Comparison of ENCODE assay signal across 8 mouse cellular contexts in genomic region chr15:103013238-103013984, GRCm38 (mm10). TPM values are rescaled to one million over a fixed set of nuclear protein-coding genes. Genes with fewer than 3 reads are reported as not detected.
DNase-seq lines count a peak whose midpoint lies in the region; ATAC-seq and TF ChIP-seq lines count a peak whose summit lies in the region.

No protein-coding gene starts in this region.

- peak overlapping the region; percentile 21 for H3K4me3 ChIP-seq in heart, postnatal 0 days (ENCODE audit: low read depth, low read length)
- peak overlapping the region; percentile 50 for H3K4me3 ChIP-seq in limb, embryonic 10.5 days
- H3K4me3 ChIP-seq in midbrain, embryonic 14.5 days (replicated peaks; ENCODE audit: low read depth, low read length): no peak overlapping the region

- DNase-seq in embryo, embryonic 10 days (ENCODE audit: low spot score): peak; percentile 84
- no peak for DNase-seq in embryo, embryonic 9.5 days (ENCODE audit: extremely low spot score)
- DNase-seq in B cell, adult 2 months: peak; percentile 56 to 57
- peak; percentile 27 for DNase-seq in c-Kit-positive CD71-positive TER-119-positive erythroid progenitor cells, embryonic 14.5 days (ENCODE audit: low spot score)
- peak; percentile 74 for DNase-seq in heart, postnatal 0 days (ENCODE audit: low spot score)
- DNase-seq in limb, embryonic 10.5 days (ENCODE audit: low spot score): peak; percentile 82
- DNase-seq in midbrain, embryonic 14.5 days: peak; percentile 79

- no peak for ATAC-seq in heart, postnatal 0 days (ENCODE audit: insufficient read depth, low read depth)
- no peak for ATAC-seq in midbrain, embryonic 14.5 days (ENCODE audit: low FRiP score, low TSS enrichment)
- ATAC-seq in frontal cortex, adult (ENCODE audit: low TSS enrichment): no peak

- no peaks in the 10 kb centered on the region for H3K4me1 ChIP-seq in heart, postnatal 0 days (ENCODE audit: control insufficient read depth, insufficient read depth)
- peaks cover 98% of the 10 kb centered on the region for H3K4me1 ChIP-seq in limb, embryonic 10.5 days
- no peaks in the 10 kb centered on the region for H3K4me1 ChIP-seq in midbrain, embryonic 14.5 days (ENCODE audit: control insufficient read depth, insufficient read depth, low read length)

- H3K36me3 ChIP-seq in heart, postnatal 0 days (replicated peaks; ENCODE audit: control insufficient read depth, insufficient read depth, low read length): no peaks in the 10 kb centered on the region
- H3K36me3 ChIP-seq in limb, embryonic 10.5 days: no peaks in the 10 kb centered on the region; the same call in 1 of the 2 replicates
- no peaks in the 10 kb centered on the region for H3K36me3 ChIP-seq in midbrain, embryonic 14.5 days (ENCODE audit: control insufficient read depth, insufficient read depth, low read length)

- no peak overlapping the region for H3K4me2 ChIP-seq in heart, postnatal 0 days (ENCODE audit: low read depth, low read length)
- no peak overlapping the region for H3K4me2 ChIP-seq in midbrain, embryonic 14.5 days (ENCODE audit: low read length)

- no peak overlapping the region for H3K9ac ChIP-seq in heart, postnatal 0 days (replicated peaks; ENCODE audit: low read depth, low read length)
- no peak overlapping the region for H3K9ac ChIP-seq in midbrain, embryonic 14.5 days (replicated peaks; ENCODE audit: low read length)

- no peaks in the 10 kb centered on the region for H3K9me3 ChIP-seq in heart, postnatal 0 days (replicated peaks; ENCODE audit: control insufficient read depth, low read length)
- no peaks in the 10 kb centered on the region for H3K9me3 ChIP-seq in limb, embryonic 10.5 days (replicated peaks)
- H3K9me3 ChIP-seq in midbrain, embryonic 14.5 days (ENCODE audit: control insufficient read depth, low read length): no peaks in the 10 kb centered on the region

- 6% methylated on average over 17 of the region's 17 CpGs for WGBS in heart, postnatal 0 days
- WGBS in limb, embryonic 10.5 days: 4% methylated on average over 17 of the region's 17 CpGs
- 3% methylated on average over 17 of the region's 17 CpGs for WGBS in midbrain, embryonic 14.5 days

- peaks cover 99% of the 10 kb centered on the region for H3K27me3 ChIP-seq in heart, postnatal 0 days (ENCODE audit: control insufficient read depth, insufficient read depth, low read length)
- peaks cover 97% of the 10 kb centered on the region for H3K27me3 ChIP-seq in limb, embryonic 10.5 days (ENCODE audit: low read depth, poor library complexity, severe bottlenecking)
- H3K27me3 ChIP-seq in midbrain, embryonic 14.5 days (ENCODE audit: control insufficient read depth, insufficient read depth, low read length): peaks cover 98% of the 10 kb centered on the region

- TF ChIP-seq EP300 in heart, postnatal 0 days (IDR thresholded peaks at IDR 0.05; ENCODE audit: low read depth): no peak

- peak; percentile 67 for TF ChIP-seq CTCF in heart, postnatal 0 days (IDR thresholded peaks at IDR 0.05; ENCODE audit: low read depth)

- H3K27ac ChIP-seq in heart, postnatal 0 days (ENCODE audit: low read depth): no peak overlapping the region
- peak overlapping the region; percentile 90; the same call in 1 of the 2 replicates for H3K27ac ChIP-seq in limb, embryonic 10.5 days
- H3K27ac ChIP-seq in midbrain, embryonic 14.5 days (replicated peaks; ENCODE audit: low read depth, low read length): no peak overlapping the region

RNA-seq across cellular contexts. Expression of gene Hoxc4, which starts 5.3 kb away (rescaled TPM):
- not detected in 2 replicates for total RNA-seq in heart, postnatal 0 days (2014; rRNA removed; ENCODE audit: low replicate concordance)
- polyA plus RNA-seq in heart, postnatal 0 days (2015; fragmentation: Nextera tagmentation; extraction: Ambion mirVana): 0.16 TPM in 1 of 2 replicates, not detected in the other
- 9.1 and 9.8 TPM in 2 replicates for polyA plus RNA-seq in limb, embryonic 10.5 days (2016; fragmentation: Nextera tagmentation; extraction: Ambion mirVana)
- polyA plus RNA-seq in midbrain, embryonic 14.5 days (2014; fragmentation: Nextera tagmentation; extraction: Ambion mirVana): not detected in 2 replicates

RNA-seq across cellular contexts. Expression of gene Hoxc6, which starts 15.4 kb away (rescaled TPM):
- total RNA-seq in heart, postnatal 0 days (2014; rRNA removed; ENCODE audit: low replicate concordance): not detected in 2 replicates
- polyA plus RNA-seq in heart, postnatal 0 days (2015; fragmentation: Nextera tagmentation; extraction: Ambion mirVana): 0.12 TPM in 1 of 2 replicates, not detected in the other
- polyA plus RNA-seq in limb, embryonic 10.5 days (2016; fragmentation: Nextera tagmentation; extraction: Ambion mirVana): 10.1 and 10.2 TPM in 2 replicates
- not detected in 2 replicates for polyA plus RNA-seq in midbrain, embryonic 14.5 days (2014; fragmentation: Nextera tagmentation; extraction: Ambion mirVana)

RNA-seq across cellular contexts. Expression of gene Hoxc8, which starts 23.0 kb away (rescaled TPM):
- not detected in 2 replicates for total RNA-seq in heart, postnatal 0 days (2014; rRNA removed; ENCODE audit: low replicate concordance)
- polyA plus RNA-seq in heart, postnatal 0 days (2015; fragmentation: Nextera tagmentation; extraction: Ambion mirVana): not detected in 2 replicates
- 5.1 and 6.0 TPM in 2 replicates for polyA plus RNA-seq in limb, embryonic 10.5 days (2016; fragmentation: Nextera tagmentation; extraction: Ambion mirVana)
- not detected in 2 replicates for polyA plus RNA-seq in midbrain, embryonic 14.5 days (2014; fragmentation: Nextera tagmentation; extraction: Ambion mirVana)

RNA-seq across cellular contexts. Expression of gene Hoxc9, which starts 37.2 kb away (rescaled TPM):
- total RNA-seq in heart, postnatal 0 days (2014; rRNA removed; ENCODE audit: low replicate concordance): not detected in 2 replicates
- not detected in 2 replicates for polyA plus RNA-seq in heart, postnatal 0 days (2015; fragmentation: Nextera tagmentation; extraction: Ambion mirVana)
- 4.4 and 6.9 TPM in 2 replicates for polyA plus RNA-seq in limb, embryonic 10.5 days (2016; fragmentation: Nextera tagmentation; extraction: Ambion mirVana)
- polyA plus RNA-seq in midbrain, embryonic 14.5 days (2014; fragmentation: Nextera tagmentation; extraction: Ambion mirVana): not detected in 2 replicates

RNA-seq across cellular contexts. Expression of gene Hoxc5, which starts 46.2 kb away (rescaled TPM):
- 0.15 TPM in 1 of 2 replicates, not detected in the other for total RNA-seq in heart, postnatal 0 days (2014; rRNA removed; ENCODE audit: low replicate concordance)
- not detected in 2 replicates for polyA plus RNA-seq in heart, postnatal 0 days (2015; fragmentation: Nextera tagmentation; extraction: Ambion mirVana)
- polyA plus RNA-seq in limb, embryonic 10.5 days (2016; fragmentation: Nextera tagmentation; extraction: Ambion mirVana): 10.6 and 12.7 TPM in 2 replicates
- 0.12 TPM in 1 of 2 replicates, not detected in the other for polyA plus RNA-seq in midbrain, embryonic 14.5 days (2014; fragmentation: Nextera tagmentation; extraction: Ambion mirVana)
